Mouse (Mus musculus) A20 (cell line): ENCODE data around the gene Ajm1.
A peak's percentile ranks its signal among the peaks of the same experiment; 100 is the strongest.

ENCODE experiments used
- DNase-seq: peaks from one replicate; pipeline ENCODE4 v3.0.0-alpha.2; 2011; ENCODE audit warnings: low read depth, low spot score

The Ajm1 gene

GRCm38 (mm10) chr2:25583571-25583970 is 2.0 kb upstream of the Ajm1 start:
- no peak for DNase-seq

- no peak for DNase-seq
These were observed 1.5 kb upstream of the Ajm1 start for GRCm38 (mm10) chr2:25583120-25583481.

- peak; percentile 22 for DNase-seq
These were observed 1.0 kb upstream of the Ajm1 start for GRCm38 (mm10) chr2:25582466-25583119.

GRCm38 (mm10) chr2:25581901-25582301 is 344 bp upstream of the Ajm1 start:
- peak; percentile 69 for DNase-seq

- no peak for DNase-seq
These were observed 896 bp downstream of the Ajm1 start for GRCm38 (mm10) chr2:25580621-25581101.

GRCm38 (mm10) chr2:25579737-25580460 is 1.7 kb downstream of the Ajm1 start:
- peak; percentile 56 for DNase-seq

- no peak for DNase-seq
These were observed 2.5 kb downstream of the Ajm1 start for GRCm38 (mm10) chr2:25578796-25579736.

- no peak for DNase-seq
These were observed 3.4 kb downstream of the Ajm1 start for GRCm38 (mm10) chr2:25577951-25578795.

- DNase-seq, result no peak
These were observed 4.3 kb downstream of the Ajm1 start for GRCm38 (mm10) chr2:25576965-25577891.

GRCm38 (mm10) chr2:25576028-25576850 is 5.3 kb downstream of the Ajm1 start:
- DNase-seq, result no peak

GRCm38 (mm10) chr2:25575432-25576027 is 6.0 kb downstream of the Ajm1 start:
- DNase-seq, result peak; percentile 78

- DNase-seq, result peak; percentile 98
These were observed 6.8 kb downstream of the Ajm1 start, which contains the start of the genes Mamdc4 and Phpt1 for GRCm38 (mm10) chr2:25574579-25575431. Gene Mamdc4, minus strand, starts transcription at chr2:25574845. Gene Phpt1, minus strand, starts transcription at chr2:25575224.

GRCm38 (mm10) chr2:25574136-25574535 is 7.4 kb downstream of the Ajm1 start:
- DNase-seq, result no peak

- DNase-seq, result no peak
These were observed 8.5 kb downstream of the Ajm1 start for GRCm38 (mm10) chr2:25573068-25573467.

- DNase-seq, result no peak
These were observed 10.3 kb downstream of the Ajm1 start for GRCm38 (mm10) chr2:25571221-25571620.

GRCm38 (mm10) chr2:25569323-25569722 is 12.2 kb downstream of the Ajm1 start:
- no peak for DNase-seq

- DNase-seq, result no peak
These were observed 13.0 kb downstream of the Ajm1 start for GRCm38 (mm10) chr2:25568473-25569019.
